Mouse (Mus musculus) urinary bladder, postnatal 10 days (tissue): Measurements from ENCODE around the gene Pou4f2.

ENCODE experiments used
- DNase-seq: peaks from one replicate; pipeline ENCODE4 v3.0.0; 2022; ENCODE audit warnings: low spot score

The Pou4f2 gene

DNA sequence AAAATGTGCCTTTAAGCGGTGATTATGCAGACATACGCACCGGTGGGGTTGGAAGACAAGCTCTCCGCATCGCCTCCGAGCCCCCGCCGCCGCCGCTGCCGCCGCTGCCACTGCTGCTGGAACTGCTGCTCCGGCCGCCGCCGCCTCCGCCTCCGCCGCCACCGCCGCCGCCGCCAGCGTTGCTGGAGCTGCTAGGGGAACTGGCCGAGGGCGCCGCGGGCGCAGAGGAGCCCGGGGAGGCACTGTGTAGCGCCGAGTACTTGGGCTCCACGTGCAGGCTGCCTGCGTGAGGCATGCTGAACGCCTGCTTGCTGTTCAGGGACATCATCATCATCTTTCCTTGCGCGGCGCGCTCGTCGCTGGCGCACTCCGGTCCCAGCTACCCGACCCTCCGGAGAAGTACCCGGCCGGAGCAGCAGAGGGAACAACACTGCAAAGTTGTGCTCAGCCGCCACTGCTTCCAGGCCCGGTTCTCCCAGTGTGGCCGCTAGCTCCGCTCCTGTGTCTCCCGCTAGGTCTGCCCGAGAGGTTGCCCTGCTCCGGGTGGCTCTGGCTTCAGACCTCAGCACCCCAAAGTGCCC is at the start of gene Pou4f2:
Gene Pou4f2, minus strand, starts transcription at position 575 of the 581 bp plus-strand sequence.
- no peak for DNase-seq

DNA sequence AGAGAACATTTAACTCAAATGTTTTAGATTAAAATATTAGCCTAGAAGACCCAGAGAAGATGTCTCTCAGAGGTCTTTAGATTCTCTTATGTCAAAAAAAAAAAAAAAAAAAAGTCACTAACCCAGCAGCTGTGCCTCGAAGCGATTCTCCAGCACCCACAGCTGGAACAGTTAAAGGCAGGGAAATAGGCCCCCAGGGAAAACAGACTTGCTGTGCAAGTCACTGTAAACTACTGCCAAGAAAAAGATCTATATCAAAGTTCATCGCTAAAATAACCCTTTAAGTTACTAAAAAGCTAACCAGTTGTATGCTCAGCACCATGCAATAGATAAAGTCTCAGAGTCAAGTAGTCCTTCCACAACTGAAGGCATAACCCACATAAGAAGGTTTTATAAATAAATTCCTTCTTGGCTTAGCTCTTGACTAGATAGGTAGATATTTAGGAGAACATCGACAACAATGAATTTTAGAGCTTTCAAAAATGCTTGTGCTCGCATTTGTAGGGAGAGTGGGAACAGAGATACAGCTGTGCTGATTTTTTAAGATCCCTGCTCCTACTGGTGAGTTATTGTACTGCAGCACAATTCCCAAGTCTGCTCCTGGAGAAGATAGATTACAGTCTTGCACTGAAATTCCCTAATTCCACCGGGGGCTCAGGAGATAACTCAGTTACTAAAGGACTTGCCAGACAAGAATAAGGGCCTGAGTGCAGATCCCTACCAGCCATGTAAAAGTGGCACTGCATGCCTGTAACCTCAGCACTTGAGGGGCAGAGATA is 40.8 kb upstream of the Pou4f2 start:
- no peak for DNase-seq

DNA sequence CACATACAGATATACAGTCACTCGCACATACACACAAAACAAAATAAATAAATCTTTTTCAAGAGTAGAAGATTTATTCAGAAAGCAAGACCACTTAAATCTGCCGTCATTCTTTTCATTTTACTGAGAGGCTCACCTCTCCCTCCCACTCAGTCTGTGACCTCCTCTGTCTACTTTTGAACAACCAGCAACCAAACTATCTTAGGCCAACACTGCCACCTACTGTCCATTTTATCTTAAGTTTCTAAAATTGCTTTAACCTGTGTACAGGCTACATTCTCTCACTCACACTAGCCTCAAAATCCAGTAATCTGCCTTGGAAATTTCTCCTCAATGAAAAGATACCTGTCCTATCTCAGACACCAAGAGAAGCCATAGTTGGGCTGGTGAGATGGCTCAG is 31.4 kb upstream of the Pou4f2 start:
- no peak for DNase-seq

DNA sequence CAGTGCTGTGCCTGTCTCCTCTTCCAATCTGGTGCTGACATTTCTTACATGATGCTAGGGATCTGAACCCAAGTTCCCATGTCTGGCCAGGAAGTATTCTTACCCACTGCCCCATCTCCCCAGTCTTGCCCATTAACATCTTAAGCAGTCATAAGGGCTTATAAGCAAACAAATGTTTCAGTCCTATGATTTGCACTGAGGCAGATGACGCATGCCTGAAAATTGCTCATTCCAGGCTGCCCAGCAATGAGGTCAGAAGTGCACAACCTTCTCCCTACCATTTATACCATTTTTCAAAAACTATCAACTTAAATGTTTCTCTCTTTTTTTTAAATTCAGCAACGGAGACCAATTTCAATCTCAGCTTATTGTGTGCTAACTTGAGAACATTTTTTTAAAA is 27.5 kb upstream of the Pou4f2 start:
- DNase-seq: no peak

DNA sequence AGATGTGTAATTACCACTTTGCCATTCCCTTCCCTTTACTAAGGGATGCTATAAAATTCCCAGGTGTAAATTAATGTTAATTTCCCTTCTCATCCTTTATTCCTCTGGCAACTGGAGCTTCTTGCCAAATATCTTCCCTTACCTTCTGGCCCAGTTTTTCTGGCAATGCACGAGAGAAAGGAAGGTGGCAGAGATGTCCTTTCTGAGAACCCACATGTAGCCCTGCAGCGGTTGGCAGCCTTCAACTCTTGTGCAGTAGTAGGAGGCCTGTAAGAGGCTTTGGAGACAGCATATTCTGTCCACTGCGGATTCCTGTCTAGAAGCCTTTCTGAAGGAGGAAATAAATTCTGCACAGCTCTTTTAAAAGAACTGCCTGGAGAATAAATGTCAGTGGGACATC is 20.0 kb upstream of the Pou4f2 start:
- no peak for DNase-seq

DNA sequence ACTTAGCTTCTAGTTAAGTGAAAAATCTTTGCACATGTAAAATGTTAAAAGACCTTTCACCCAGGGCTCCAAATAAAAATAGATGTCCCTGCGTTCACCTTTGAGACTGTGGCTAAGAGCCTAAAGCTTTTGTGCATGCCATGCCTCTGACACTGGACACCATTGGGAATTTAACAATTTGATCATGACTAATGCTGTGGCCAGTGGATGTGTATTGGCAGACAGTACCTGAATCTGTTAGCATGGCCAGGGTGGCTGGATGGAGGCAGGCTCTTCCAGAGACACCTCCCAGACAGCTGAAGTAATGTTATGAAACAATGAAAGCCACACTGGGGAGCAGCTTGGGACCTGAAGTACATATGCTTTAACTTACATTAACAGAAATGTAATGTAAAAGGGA is 6.3 kb upstream of the Pou4f2 start:
- DNase-seq: no peak

DNA sequence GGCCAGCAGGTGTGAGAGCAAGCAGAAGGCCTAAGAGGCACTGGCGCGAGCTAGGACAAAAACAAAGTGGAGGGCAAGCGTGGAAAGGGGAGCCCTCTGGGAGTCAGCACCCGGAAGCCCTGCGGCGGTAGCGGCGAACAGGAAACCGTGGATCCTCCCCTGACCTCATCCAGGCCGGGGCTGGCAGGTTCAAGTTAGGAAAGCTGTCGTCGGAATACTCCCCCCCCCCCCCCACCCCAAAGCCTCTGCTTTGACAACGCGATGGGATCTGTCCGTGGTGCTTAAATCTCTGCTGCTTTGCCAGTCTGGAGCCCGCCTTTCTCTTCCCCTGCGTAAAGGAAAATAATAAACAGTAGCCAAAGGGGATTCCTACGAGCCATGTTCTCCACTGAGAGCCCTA is 1.7 kb upstream of the Pou4f2 start:
- DNase-seq: no peak

DNA sequence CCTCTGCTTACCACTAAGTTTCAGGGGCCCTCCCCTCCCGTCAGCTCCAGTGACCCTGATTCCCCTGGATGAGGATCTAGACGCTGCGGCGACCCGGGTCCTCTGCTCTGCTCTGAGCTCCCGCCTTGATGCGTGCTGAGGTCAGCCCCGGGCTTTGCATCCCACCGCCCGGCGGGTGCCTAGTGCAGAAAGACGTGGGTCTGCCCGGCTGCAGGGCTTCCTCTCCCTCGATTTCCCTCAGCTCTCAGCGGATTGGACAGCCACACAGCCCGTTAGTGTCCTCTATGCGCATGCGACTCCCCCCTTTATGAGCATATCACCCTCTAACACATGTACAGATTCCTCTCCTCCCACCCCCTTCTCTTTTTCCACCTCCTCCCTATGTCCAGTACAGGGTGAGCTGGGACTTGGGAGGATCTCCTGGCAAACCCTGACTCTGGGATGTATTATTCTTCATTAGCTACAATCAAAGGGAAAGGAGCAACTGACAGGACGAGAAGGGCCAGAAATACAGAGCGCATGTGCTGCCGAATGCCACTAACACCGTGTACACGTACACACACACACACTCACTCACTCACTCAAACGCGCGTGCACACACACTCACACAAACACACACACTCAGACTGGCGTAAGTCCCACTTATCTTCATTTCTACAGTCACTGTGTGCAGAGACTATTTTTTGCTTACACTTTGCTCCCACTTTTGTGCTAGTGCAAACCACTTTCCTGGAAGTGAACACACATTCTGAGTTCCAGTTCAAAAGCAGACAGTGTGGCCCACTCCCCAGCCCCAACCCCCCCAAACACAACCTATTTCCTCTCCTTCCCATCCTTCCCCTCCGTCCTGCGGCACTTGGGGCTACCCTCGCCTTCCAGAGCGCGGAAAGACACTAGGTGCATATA is 948 bp upstream of the Pou4f2 start:
- DNase-seq: no peak

DNA sequence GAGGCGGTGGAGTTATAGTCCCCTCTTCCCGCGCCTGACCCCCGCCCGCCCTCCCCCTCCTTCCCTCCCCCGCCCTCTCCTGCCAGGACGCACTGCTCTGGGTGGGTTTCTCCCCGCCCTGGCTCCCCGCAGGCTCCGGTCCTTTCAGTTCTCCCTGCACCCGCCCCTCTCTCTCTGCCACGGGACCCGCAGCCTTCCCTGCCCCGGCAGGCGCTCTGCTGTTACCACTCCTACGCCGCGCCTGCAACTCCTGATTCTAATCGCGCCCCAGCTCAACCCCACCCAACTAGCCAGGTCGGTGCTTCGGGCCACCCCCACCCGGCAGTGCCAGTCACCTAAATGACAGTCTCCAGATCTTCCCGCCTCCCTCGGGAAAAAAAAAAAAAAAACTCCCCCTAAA is 216 bp upstream of the Pou4f2 start:
- DNase-seq: no peak

DNA sequence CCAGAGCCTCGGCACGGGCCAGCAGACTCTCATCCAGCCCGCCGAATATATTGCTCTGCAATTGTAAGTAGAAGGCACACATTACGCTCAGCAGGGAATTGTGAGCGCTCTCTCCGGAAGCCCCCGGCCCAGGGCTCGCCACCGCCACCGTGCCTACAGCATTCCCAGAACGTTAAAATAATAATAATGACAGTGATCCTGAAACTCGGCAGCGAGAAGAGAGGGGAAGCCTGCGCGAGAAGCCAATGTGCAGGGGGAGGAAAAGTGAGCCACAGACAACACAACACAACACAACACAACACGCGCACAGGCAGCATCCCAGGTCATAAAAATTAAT is 853 bp downstream of the Pou4f2 start:
- no peak for DNase-seq

DNA sequence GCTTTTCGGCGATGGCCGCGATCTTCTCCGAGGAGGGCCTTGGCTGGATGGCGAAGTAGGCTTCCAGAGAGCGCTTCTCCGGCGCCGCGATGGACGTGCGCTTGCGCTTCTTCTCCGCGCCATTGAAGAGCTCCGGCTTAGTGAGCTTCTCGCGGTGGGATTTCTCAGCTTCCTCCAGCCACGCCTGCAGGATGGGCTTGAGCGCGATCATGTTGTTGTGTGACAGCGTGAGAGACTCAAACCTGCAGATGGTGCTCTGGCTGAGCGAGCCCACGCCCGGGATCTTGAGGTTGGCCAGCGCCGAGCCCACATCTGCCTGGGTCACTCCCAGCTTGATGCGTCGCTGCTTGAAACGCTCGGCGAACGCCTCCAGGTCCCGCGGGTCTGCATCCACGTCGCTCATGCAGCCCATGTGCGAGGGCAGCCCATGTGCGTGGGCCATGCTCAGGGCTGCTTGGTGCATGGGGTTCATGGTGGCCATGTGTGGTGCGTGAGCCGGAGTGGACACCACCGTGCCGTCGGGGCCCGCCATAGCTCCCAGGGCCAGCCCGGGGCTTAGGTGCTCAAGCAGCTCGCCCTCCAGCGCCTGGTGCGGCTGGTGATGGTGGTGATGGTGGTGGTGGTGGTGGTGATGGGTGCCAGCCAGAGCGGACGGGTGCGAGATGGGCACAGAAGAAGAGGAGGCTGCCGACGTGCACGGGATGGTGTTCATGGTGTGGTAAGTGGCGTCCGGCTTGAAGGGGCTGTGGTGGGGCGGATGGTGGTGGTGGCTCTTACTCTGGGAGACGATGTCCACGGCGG is 1.4 kb downstream of the Pou4f2 start:
- DNase-seq: no peak

DNA sequence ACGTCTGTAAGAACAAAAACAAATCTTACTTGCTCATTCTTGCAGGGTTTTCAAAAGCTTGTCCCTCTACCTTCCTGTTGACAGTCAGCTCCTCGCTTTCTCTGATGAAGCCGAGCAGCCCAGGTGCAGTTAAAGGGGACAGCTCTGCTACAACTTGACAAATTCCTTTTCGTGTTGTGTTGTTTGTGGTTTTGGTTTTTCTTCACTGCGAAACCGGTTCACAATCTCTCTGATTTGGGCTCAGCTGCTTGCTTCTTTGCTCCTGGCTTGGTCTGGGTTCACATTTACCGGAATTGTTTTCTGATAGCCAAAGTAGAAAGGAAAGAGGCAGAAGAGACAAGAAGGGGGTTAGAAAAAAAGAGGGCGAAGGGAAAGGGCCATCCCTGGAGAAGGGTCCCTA is 2.1 kb downstream of the Pou4f2 start:
- DNase-seq: no peak

DNA sequence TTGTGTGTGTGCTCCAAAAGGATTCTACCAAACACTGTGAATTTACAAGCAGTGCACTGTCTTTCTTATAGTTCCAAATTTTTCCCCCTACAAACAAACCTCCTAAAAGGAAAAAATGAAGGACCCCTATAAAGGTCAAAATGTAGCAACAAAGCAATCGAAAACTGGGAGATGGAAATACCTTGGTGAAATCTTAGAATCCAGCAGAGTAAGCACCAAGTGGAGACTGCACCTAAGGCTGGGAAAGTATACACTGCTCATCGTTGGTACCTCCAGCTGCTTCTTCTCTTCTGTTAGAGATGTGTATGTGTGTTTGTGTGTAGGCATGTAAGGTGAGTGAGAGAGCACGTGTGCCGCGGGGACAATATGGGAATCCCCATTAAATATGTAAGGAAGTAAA is 3.1 kb downstream of the Pou4f2 start:
- DNase-seq: no peak

DNA sequence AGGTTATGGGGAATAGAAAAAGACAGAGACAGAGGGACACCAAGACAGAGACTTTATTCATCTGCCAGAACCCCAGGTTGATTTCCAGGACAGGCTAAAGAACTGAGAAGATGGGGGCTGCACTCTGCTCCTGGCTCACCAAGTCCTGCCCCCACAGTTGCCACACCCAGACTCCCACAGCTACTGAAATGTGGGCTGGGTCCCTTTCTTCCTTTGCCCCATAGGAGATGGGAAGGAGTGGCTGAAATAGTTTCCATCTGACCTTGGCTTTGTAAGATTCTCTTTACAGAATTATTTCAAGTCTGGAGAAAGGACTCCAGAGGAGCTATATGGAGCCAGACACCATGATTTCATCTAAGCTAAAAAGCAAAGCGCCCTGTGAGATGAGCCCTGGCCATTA is 4.0 kb downstream of the Pou4f2 start:
- no peak for DNase-seq

DNA sequence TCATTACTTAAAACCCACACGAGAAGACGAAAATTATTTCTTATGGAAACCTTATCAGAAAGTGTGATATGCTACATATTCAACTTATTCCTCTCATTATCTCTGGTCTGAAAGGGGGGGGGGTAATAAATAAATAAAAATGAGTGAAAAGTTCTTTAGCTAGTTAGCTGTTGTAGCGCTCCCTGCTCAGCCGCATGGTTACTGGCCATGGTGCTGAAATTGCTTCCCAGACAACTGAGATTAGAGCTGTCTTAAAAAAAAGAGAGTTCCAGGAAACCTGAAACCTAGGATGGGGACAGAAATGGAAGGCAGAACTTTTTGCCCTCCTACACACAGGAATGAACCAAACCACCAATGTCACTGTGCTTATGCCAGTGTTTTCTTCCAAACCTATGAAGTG is 5.1 kb downstream of the Pou4f2 start:
- no peak for DNase-seq

DNA sequence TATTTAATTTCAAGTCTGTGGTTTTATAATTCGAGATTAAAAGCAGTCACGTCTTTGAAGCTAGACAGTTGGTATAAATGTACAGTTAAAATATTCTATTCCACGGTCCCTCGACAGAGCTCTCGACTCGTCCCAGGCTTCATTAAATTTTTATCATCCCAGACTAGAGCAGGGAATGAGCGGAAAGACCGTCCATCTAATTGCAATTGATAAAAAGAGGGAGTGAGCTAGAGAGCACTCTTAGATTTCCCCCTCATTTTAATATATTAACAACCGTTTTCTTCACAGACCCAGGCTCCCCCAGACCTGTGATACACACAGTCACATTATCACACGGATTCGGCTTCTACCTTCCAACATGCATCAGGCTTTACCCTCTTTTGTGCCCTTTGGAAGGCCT is 8.3 kb downstream of the Pou4f2 start:
- DNase-seq: no peak

DNA sequence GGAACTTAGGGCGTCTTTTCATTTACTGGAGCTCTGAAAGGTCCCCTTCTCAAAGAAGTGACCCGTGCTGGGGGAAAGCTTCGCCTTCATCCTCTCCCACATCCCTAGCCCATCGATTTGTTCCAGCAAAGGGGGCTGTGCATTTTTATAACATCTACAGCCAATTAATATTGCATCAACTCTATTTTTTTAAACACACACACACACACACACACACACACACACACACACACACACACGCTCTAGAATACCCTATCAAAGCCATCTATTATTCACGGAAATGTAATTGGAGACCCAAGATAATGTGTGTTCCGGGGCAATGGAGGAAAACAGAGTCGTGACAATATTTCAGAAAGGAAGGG is 8.7 kb downstream of the Pou4f2 start:
- no peak for DNase-seq

DNA sequence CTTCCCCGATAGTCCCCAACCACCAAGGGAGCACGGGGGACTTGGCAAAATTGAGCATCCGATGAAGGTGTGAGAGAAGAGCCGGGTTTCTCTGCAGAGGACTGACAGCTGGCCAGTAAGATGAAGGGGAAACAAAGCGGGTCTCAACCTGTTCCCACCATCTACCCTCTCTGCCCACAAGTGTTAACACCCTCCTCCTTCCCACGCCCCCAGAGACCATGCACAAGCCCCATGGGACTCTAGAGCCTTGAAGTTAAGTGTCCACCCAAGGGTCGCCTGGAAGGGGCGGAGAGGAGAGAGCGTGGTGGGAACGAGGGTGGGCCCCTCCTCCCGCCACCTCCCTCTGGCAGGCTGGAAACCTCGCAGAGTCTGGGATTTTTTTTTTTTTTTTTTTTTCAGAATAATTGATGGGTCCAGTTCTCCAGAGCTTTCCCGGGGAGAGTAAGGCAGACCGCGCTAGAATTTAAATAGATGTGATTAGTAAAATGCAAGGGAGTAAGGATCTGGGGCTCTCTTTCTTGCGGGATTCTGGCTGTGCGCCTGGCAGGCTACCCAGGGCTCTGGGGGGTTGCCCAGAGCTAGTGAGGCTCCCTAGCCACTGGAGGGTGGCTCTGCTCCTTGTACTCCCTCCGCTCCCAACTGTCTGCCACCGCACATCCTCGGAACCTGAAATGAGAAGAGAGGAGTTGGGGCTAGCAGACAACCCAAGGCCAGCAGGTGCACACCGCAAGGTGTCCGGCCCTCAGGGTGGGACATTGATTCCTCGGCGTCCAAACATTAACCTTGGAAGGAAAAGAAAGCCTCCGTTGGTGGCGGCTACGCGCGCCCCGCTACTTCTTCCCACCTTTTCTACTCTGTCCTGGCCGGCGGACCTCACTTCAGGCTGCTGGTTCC is 9.3 kb downstream of the Pou4f2 start:
- no peak for DNase-seq

DNA sequence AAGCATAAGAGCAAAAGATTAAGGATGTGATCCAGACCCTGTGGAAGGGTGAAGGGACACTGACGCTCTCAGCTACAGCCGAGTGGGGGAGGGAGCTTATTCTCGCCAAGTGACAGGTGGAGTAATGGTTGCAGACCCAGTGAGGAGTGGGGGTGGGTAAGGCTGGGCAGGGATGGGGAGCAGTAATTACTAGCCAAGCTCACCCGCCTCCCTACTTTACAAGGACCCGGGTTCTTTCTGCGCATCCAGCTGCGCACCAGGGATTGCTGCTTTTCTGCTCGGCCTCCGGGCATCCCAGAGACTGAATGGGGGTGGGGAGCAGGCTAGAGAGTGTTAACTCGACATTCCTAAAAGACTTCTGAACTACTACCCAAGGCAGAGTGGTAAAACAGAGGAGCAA is 10.0 kb downstream of the Pou4f2 start:
- DNase-seq: no peak

DNA sequence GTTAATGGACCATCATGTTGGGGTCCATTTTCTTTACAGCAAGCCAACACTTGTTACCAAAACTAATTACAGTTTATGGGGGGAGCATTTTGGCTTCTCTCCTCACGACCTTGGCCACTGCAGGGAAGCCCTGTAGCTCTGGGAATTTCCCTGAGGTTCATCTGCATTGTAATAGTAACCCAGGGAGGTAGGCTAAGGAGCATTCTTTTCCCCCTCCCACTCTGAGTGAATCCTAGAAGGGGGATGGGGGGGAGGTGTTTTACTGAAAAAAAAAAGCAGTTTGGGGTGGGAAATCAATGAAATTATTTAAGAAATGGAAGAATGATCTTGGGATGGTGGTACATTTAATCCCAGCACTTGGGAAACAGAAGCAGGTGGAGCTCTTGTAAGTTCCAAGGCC is 12.5 kb downstream of the Pou4f2 start:
- DNase-seq: no peak

DNA sequence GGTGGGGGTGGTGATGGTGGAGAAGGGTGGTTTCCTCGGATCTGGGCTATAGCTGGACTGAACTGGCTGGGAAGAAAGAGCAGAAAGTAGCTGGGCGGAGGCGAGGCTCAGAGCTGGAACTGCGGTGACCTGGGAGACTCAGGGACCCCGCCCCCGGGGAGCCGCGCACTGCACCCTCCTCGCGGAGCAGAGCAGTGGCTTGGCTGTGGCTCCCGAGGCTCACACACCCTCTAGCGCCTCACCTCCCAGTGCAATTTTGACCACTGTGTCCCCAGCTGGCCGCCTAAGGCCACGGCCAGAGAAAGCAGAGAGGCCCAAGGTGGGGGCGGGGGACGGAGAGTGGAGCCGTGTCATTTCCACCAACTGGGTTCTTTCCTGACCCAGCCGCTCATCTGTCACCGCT is 16.3 kb downstream of the Pou4f2 start:
- DNase-seq: no peak
